Mouse (Mus musculus) gastrocnemius, adult 8-10 months (tissue): Measurements from ENCODE around the gene Rps3. TPM values are rescaled to one million over a fixed set of nuclear protein-coding genes. Genes with fewer than 3 reads are reported as not detected.

Experiments
- DNase-seq, 2 experiments: peaks; one replicate each; pipeline ENCODE4 v3.0.0; 2022; ENCODE audit warnings: low spot score in 2 of 2
- total RNA-seq, 4 experiments: library from RNA; stranded (reverse); gene quantifications; 2 replicates each; pipeline ENCODE4 v1.2.4; 2022

Rps3 gene
- total RNA-seq, 4 experiments from 2014 or later: 272 to 331 (median 278) TPM

DNA sequence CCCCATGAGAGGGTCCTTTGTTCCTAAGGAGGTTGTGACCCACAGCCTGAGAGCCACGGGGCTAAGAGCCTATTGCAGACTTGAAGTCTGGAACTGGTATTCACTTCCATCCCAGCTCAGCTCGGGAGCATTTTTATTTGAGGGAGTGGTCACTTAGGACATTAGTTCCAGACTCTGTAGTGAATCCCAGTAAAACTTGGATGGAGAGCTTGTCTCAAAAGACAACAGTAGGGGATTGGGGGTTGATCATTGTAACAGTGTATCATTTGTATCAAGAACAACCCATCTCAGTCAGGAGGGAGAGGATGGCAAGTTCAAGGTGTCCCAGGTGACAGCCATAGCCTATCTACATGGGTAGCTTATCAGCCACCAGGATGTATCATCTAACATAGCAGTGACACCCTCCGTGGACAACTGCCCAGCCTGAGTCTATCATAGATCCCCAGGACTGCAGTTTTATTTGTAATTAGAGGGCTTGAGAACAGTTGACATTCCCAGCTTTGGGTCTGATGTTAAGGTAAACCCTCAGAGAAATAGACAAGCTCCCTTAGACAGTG is 6.9 kb downstream of the Rps3 start:
- DNase-seq: no peak

DNA sequence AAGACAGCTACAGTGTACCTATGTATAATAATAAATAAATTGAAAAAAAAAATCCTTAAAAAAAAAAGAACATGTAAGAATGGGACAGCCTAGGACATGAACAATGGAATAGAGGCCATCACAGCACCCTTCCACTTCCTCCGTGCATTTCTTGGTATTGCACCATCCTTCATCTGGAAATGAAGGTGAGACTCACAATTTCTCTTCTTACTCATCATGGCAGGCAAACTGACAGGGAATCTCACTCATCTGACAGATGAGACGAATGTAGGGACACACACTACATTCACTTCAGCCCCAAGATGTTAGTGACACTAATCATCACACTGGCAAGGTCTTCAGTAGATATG is 8.0 kb downstream of the Rps3 start:
- DNase-seq: no peak

DNA sequence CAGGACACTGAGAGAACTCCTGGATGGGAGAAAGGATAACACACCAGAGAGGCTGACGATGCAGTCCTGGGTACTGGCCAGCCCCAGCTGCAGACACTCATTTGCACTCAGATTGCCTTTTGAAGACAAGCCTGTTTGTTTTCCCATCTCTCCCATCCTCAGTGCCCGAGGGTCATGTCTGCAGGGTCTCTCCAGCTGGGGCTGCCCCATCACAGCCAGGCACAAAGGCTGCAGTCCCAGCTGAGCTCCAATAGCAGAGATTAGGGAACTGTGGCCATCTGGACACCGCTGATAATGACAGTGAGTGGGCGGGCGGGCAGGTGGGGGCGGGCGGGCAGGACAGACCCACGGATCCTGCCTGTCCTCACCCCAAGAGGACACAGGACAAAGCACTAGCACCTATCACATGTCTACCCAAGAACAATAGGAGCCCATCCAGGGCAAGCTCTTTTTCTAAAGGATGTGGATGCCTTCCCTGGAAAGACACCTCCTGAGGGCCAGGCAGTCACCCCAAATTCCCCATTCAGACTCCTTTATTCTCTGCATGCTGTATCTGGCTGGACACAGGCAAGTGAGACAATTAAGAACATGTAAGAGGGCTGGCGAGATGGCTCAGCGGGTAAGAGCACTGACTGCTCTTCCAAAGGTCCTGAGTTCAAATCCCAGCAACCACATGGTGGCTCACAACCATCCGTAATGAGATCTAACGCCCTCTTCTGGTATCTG is 8.5 kb downstream of the Rps3 start:
- DNase-seq: no peak

DNA sequence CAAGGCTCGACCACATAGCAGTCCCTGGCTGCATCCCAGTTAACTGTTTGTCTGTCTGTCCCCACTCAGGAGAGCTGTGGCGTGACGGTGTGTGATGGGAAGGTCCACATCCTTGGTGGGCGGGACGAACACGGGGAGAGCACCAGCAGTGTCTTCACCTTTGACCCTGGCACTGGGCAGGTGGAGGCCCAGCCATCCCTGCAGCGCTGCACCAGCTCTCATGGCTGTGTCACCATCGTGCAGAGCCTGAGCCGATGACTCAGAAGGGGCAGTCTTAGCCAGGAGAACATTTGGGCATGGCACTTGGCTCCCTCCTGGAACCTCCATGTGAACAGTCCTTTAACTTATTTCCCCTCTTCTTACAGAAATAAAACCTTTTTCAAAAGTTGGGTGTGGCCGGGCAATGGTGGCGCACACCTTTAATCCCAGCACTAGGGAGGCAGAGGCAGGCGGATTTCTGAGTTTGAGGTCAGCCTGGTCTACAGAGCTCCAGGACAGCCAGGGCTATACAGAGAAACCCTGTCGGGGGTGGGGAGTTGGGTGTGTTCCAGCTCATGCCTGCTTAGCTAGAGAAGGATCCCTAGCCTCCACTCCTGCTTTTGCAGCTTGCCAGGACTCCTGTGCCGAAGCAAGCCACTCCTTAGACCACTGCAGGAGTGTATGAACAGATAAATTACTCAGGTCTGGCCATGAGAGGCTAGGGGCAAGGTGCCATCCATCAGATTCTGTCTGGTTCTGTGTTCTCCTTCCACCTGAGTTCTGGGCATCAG is 9.7 kb downstream of the Rps3 start:
- no peak for DNase-seq

DNA sequence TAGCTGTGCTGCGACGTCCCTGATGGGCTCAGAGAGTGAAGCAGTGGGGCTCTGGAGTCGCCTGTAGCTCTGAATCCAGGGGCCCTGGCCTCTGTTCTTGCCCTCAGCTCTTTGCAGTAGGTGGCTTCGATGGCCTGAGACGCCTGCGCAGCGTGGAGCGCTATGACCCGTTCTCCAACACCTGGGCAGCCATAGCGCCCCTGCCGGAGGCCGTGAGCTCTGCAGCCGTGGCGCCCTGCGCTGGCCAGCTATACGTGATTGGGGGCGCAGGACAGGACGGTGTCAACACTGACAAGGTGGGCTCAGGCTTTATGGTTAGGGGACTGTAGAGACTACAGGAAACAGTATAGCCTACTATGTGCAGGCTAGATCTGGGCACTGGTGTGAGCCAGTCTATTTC is 12.0 kb downstream of the Rps3 start:
- no peak for DNase-seq

DNA sequence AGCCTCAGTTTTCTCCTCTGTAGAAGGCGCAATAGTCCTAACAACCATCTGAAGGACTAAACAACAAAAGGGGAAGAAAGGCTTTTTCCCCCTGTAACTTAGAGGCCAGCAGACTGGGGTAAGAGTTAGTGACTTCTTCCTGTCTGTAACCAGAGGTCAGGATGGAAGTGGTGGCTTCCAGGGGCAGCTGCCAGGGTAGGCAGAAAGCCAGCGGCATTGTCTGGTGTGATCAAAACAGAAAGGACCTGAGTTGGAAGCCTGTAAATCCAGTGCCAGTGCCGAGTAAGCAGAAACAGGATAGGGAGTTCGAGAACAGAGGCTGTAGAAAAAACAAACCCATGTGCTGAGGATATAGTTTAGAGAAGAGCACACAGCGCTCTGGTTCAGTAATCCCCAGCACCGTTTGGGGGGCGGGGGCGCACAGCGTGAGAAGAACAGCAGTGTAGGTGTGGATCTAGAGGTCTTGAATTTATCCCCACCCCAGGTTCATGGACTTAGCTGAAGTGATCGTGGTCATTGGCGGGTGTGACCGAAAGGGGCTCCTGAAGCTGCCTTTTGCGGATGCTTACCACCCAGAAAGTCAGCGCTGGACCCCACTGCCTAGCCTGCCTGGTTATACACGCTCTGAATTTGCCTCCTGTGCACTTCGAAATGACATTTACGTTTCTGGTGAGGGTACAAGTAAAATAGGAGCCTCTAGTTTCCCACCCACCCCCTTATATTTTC is 13.7 kb downstream of the Rps3 start:
- no peak for DNase-seq

DNA sequence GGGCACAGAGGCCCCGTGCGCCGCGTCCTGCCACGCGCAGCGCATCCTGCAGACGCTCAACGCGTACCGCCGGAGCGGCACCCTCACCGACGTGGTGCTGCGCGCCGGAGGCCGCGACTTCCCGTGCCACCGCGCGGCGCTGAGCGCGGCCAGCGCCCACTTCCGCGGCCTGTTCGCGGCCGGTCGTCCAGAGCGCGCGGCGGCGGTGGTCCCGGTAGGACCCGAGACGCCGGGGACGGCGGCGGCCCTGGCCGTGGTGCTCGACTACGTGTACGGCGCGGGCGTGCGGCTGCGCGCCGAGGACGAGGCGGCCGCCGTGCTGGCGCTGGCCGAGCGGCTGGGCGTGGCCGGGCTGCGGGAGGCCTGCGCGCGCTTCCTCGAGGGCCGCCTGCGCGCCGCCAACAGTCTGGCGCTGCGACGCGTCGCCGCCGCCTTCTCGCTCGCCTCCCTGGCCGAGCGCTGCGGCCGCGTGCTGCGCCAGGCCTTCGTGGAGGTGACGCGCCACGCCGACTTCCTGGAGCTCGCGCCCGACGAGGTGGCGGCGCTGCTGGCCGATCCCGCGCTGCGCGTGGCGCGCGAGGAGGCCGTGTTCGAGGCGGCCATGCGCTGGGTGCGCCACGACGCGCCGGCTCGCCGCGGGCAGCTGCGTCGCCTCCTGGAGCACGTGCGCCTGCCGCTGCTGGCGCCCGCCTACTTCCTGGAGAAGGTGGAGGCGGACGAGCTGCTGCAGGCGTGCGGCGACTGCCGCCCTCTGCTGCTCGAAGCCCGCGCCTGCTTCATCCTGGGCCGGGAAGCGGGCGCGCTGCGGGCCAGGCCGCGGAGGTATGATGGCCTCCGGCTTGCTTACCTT is 15.0 kb downstream of the Rps3 start:
- peak in 1 of 2 experiments; percentile 28 for DNase-seq

DNA sequence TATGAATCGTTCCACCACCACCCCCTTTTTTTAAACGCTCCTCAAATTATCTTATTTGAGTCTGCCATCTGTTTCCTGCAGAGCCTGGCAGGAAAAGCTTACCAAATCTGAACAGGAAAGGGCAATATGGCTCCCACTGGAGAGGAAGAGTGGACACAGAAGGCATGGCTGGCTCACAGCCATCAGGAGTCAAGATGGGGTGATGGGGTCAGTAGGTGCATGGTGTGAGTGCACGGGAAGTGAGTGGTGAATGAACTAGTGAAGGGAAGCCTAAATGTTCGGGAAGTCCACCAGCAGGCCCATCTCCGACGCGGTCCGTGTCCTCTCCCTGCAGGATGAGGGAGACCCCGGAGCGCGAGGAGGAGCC is 15.6 kb downstream of the Rps3 start:
- no peak for DNase-seq

DNA sequence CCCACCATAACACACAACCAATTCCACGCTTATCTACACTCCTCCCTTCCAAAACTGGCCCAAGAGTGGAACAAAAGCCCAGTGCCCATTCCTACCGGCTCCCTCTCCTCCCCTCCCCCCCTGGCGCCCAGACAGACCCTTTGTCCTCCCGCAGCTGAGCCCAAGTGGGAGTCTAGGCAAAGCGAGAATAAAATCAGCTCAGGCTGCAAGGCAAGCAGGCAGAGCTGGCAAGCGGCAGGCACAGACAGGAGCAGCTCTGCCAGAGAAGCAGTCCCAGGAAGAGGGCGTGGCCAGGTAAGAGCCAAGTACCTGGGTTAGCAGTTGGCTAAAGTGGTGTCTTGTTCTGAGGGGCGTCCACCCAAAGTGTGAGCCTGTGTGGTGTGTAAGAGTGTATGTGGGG is 17.7 kb downstream of the Rps3 start, which contains the start of gene Klhl35:
Gene Klhl35, plus strand, starts transcription at position 194 of the 400 bp plus-strand sequence.
- no peak for DNase-seq

DNA sequence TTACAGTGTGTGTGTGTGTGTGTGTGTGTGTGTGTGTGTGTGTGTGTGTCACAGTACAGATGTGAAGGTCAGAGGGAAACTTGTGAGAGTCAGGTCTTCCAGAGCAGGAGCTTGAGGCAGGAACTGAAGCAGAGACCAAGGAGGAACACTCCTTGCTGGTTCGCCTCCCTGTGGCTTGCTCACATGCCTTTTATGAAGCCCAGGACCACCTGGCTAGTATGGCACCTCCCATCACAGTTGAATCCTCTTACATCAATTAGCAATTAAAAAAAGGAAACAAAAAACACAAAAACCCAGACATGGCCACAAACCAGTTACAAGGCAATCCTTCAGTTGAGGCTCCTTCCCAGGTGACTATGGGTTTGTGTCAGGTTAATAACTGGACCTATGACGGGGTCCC is 20.4 kb downstream of the Rps3 start:
- DNase-seq: no peak

DNA sequence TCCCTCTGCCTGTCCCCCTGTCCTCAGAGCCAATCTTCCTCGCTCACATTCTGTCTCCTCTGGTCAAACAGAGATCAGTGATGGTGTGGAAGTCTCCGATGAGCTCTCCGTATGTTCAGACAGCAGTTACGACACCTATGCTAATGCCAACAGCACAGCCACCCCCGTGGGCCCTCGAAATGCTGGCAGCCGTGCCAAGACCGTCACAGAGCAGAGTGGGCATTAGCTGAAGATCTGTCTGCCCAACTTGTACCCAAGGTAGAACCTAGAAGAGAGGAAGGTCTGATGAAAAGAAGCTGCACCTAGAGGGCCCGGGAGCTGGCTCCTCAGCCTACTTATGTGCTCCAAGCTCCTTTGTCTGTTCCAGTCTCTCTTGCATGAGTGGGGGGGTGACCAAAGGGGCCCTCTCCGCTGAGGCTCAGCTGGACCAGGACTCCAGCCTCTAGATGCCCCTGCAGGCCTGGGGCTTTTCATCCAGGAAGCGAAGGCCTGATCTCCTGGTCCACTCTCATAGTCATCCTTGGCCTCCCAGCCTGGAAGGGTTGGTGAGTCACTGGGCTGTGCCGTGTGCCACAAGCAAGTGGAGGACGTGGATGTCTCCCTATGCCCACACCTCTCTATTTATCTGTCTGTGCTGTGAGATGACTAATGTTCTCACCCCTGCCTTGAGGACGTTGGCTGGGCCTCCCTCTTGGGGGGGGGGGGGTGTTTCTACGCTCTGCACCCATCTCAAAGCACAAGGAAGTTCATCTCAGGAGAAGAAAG is 23.5 kb downstream of the Rps3 start:
- no peak for DNase-seq

DNA sequence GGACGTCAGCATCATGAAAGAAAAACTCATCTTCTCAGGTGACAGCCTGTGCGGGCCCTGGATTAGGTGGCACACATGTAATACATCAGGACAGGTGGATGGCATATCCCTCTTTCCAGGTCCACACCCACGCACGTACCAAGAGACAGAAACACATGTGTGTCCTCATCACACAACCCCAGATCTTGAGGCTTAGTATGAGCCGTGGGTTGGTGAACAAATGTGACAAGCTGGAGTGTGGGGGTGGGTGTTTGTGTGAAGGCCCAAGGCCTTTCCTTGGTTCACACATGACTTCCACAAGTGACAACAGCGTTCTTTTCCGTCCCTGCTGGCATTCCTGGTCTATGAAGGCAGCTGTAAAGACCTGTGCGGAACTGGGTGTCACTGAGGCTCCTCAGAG is 24.7 kb downstream of the Rps3 start:
- no peak for DNase-seq

DNA sequence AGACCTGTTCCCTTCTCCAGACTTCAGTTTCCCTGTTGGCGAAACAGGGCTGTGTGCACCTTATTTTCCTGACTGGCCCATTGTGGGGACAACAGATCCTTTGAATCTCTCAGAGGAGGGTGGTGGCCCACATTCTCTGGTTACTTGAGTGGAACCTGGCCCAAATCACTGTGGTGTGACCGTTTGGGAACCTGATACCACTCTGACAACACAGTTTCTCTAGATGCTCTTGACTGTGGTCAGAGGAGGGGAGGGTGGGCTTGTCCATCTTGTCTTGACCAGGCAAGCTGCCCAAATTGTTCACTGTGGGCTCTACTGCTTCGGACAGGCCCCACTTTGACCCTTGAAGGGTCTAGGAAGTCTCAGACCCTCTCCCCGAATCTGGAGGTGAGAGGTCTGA is 29.5 kb downstream of the Rps3 start:
- no peak for DNase-seq

DNA sequence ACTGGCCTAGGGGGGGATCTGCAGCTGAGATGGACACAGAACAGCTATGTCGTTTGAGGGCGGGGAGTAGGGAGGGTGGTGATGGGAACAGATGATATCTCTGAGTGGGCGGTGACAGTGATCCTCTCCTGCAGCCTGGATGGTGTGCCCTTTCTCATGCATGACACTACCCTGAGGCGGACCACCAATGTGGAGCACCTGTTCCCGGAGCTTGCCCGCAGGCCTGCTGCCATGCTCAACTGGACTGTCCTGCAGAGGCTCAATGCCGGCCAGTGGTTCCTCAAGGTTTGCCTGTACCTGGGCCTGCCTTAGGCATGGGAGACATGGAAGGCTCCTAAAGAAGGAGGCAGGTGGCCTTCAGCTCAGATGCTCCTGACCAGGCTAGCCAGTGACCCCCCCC is 30.7 kb downstream of the Rps3 start:
- no peak for DNase-seq

DNA sequence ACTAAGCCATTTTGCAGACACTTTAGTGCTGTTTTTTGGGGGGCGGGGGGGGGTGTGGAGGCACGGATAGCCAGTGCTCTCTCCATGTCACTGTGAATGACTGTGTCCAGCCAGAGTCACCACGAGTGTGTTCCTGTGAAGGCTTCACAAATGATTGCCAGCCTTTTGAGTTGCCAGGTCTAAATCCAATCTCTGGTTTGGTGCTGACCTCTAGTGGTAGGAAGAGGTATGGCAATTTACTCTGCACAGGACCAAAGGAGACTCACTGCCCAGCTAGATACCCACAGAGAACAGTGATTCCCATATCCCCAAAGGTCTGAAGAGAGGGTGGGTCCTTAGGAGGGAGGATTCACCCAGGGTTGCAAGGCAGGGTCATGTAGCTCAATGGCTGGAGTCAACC is 32.8 kb downstream of the Rps3 start:
- DNase-seq: peak; percentile 40 to 53

DNA sequence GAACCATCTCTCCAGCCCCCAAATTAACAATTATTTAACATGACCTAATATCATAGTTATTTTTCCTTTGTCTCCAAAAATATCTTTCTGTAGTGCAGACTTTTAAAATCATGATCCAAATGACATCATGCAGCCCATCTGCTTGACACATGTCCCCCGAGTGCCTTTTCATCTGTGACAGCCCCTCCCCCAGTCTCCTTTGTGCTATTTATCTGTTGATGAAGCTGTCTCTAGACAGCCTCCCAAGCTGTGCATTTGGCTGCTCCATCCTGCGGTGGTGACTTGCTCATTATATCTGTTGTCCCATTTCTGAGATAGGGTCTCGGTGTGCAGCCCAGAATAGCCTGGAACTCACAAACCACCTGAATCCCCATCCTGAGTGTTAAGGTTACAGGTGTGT is 33.8 kb downstream of the Rps3 start:
- no peak for DNase-seq

DNA sequence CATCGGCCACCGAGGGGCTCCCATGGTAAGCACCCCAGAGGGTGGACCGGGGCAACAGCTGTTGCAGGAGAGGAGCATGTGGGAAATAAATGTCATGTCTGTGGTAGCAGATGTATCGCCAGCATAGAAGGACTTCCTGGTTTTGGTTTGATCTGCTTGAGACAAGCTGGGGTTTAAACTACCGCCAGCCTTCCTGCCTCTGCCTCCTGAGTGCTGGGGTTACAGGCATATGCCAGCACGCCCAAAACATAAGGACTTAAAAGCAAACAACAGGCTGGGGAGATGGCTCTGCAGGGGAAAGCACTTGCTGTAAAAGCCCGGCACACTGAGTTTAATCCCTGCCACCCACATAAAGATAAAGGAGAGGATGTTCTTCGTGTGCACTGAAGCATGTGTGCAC is 34.5 kb downstream of the Rps3 start:
- no peak for DNase-seq

DNA sequence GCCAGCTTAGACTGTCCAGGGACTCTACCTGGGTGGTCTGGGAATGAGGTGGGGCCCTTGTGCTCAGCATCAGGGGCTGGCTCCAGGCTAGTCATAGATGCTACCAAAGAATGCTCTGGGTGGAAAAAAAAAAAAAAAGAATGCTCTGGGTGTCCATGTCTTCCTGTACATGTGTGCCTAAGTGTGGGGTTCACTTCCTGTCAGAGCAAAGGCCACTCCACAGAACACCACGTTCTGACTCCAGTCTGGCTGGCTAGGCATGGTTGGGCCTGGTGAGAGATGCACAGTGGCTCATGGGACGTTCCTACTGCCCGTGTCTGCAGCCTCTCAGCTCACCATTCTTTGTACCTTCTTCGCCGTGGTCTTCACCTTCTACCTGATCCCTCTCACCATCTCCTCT is 34.9 kb downstream of the Rps3 start:
- DNase-seq: no peak

DNA sequence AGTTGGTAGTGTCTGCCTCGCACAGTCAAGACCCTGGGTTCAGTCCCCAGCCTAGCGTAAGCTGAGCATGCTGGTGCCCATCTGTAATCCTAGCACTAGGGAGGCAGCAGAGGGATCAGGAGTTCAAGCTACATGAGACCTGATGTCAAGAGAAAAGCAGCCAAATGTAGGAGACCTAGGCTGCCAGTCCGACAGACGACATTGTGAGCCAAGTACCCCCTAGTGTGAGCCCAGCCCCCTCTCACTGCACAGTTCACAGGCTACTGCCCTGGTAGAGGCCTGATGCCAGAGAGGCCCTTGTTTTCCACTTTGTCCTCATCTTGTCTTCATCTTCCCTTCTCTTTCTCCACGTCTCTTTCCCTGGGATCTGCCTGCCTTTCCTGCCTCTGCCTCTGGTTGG is 36.2 kb downstream of the Rps3 start:
- DNase-seq: no peak

DNA sequence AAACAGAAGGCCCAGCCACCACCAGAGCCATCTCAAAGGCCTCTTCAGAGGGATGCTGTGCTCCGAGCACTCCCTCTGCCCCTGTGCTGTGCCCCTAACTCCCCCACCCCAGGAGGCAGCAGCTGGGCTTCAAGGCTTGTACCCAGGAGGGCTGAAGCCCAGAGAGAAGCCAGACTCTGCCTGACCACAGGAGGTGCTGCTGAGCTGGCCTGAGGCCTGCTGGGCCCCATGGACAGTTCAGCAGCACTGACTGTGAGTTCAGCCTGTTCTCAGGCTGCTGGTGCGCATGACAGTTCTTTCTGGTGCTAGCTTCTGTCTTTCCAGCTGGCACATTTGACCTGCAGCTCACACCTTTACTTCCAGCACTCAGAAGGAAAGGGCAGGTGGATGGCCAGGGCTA is 37.7 kb downstream of the Rps3 start:
- no peak for DNase-seq

DNA sequence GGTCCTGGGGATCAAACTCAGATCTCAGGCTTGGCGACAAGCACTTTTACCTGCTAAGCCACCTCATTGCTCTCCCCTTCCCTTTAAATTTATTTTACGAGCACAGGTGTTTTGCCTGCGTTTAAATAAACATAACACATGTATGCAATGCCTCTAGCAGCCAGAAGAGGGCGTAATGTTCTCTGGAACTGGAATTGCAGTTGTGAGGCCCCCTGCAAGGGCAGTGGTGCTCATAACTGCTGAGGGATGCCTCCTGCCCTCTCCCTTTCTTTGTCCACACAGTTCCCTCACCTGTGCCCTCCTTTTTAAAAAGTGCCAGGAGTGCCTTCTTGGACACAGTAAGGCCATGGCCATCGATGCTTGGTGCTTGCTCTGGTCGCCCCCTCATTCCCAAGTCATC is 39.5 kb downstream of the Rps3 start:
- DNase-seq: no peak
